Mouse (Mus musculus): ENCODE data around the gene Vps33b. TPM values are rescaled to one million over a fixed set of nuclear protein-coding genes. Genes with fewer than 3 reads are reported as not detected.
A peak's percentile ranks its signal among the peaks of the same experiment; 100 is the strongest.

The Vps33b gene
- polyA plus RNA-seq, 1 experiment from 2014 or later, result 21.1 TPM

DNA sequence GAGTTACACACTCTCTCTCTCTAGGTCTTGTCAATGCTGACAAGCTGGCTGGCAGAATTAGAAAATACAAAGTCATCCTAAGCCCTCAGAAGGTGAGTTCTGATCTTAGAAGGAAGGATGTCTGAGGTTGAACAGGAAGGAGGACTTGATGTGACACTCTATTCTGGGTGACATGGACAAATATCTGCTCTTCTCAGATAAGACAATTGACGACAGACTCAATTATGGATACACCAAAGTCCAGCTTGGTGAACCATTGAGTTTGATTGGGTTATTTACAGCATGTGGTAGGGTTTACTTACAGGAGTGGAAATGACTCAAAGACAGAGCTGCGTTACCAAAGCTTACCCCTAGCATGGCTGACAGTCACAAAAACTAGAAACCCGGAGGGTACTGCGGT, 6.9 kb downstream of the Vps33b start:
- Histone ChIP-seq H3K9ac (no peak overlapping the region), H3K4me1 (no peaks in the 10 kb centered on the region), H3K4me2 (replicated peaks) (no peak overlapping the region), H3K27ac (no peak overlapping the region), H3K36me3 (peaks cover 77% of the 10 kb centered on the region), H3K27me3 (no peaks in the 10 kb centered on the region), H3K4me3 (no peak overlapping the region), H3K9me3 (replicated peaks) (peaks cover 19% of the 10 kb centered on the region)
- no peak for ATAC-seq (ENCODE audit: low FRiP score)
- 98% methylated on average over 4 of the region's 4 CpGs for WGBS

DNA sequence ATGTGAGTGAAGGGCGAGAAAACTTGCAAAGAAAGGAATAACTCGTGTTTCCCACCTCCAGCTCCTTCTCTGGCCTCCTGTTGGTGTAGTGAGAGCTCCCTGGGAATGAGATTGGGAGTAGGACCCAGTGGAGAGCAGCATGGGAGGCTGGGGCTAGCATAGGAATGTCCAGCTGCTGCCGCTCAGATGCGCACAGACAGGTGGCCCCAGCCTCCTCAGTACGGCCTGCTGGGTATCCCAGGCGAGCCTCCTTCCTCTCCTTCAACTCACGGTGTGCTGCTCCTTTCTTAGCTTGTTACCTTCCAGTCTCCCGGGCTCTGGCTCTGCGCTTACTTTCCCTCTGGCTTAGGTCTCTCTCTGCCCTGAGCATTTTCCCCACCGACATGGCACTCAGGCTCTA, 10.6 kb downstream of the Vps33b start:
- no peaks in the 10 kb centered on the region for H3K27me3 ChIP-seq
- no peaks in the 10 kb centered on the region for H3K4me1 ChIP-seq
- no peak overlapping the region for H3K9ac ChIP-seq
- 84% methylated on average over 10 of the region's 10 CpGs for WGBS
- H3K4me3 ChIP-seq, result no peak overlapping the region
- no peak for ATAC-seq (ENCODE audit: low FRiP score)
- H3K4me2 ChIP-seq (replicated peaks), result no peak overlapping the region
- no peak overlapping the region for H3K27ac ChIP-seq
- peaks cover 3% of the 10 kb centered on the region for H3K9me3 ChIP-seq (replicated peaks)
- H3K36me3 ChIP-seq, result peaks cover 75% of the 10 kb centered on the region

DNA sequence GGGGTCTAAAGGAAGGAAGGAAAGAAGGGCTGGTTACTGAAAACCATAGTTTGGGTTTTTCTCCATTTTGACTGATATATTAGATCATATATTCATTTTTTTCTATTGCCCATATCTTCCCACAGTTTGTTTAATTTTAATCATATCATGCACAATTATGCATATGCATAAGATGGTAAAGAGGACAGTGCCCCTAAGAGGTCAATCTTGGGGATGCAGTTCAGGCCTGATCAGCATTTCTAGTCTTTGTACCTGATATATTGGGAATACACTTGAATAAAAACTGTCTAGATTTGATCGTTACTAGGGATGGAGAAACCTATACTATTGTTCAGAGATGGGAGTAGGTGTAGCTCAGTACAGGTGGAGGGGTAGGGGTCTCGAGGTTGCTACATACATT, 11.5 kb downstream of the Vps33b start:
- Histone ChIP-seq H3K4me2 (replicated peaks) (no peak overlapping the region), H3K27me3 (no peaks in the 10 kb centered on the region), H3K4me3 (no peak overlapping the region), H3K9ac (no peak overlapping the region), H3K36me3 (peaks cover 77% of the 10 kb centered on the region), H3K4me1 (no peaks in the 10 kb centered on the region), H3K27ac (no peak overlapping the region), H3K9me3 (replicated peaks) (no peaks in the 10 kb centered on the region)
- 87% methylated on average over 2 of the region's 2 CpGs for WGBS
- ATAC-seq (ENCODE audit: low FRiP score), result no peak

DNA sequence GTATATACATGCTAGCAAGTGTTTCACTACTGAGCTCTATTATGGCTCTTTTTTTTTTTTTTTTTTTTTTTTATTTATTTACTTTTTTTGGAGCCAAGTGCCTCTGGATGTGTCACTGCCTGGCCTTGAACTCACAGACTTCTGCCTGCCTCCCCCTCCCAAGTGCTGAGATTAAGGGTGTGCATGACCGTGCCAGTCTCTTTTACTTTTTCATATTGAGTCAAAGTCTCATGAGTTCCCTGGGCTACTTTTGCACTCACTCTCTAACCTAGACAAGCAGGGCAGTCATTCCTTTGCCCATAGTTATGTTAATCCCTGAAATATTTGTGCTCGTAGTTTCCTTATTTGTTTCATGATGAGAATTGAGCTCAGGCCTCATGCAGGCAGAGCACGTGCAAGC, 12.2 kb downstream of the Vps33b start:
- 96% methylated on average over 3 of the region's 3 CpGs for WGBS
- peaks cover 77% of the 10 kb centered on the region for H3K36me3 ChIP-seq
- H3K9ac ChIP-seq, result no peak overlapping the region
- H3K4me3 ChIP-seq, result no peak overlapping the region
- H3K27me3 ChIP-seq, result no peaks in the 10 kb centered on the region
- H3K4me2 ChIP-seq (replicated peaks), result no peak overlapping the region
- no peak overlapping the region for H3K27ac ChIP-seq
- H3K9me3 ChIP-seq (replicated peaks), result no peaks in the 10 kb centered on the region
- ATAC-seq (ENCODE audit: low FRiP score), result no peak
- no peaks in the 10 kb centered on the region for H3K4me1 ChIP-seq

DNA sequence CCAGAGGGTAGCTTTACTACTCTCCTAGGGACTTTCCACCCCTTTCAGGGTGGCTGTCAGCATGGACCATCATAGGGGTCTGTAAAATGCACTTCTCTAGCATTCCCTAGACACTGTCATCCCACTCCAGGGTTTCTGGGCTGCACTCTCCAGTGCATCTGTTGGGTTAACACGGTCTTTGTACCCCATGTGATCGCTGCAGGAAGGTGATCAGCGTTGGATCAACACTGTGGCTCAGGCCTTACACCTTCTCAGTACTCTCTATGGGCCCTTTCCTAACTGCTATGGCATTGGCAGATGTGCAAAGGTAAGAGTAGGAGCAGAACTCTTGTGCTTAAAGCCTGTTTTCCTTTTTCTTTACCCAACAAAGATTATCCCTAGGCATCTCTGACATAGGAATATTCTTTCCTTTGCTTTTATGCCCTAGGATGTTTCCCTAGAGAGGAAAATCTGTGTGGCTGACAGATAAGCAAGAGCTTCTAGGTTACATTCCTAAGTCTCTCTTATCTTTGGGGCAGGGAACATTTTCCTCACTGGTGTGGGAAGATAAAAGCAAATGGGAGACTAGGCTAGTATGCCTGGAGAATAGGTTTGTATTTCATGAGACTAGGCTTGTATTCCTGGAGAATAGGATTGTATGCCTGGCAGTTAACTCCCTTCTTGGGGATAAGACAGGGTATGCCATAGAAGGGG, 13.9 kb downstream of the Vps33b start:
- WGBS, result 93% methylated on average over 3 of the region's 3 CpGs
- ATAC-seq (ENCODE audit: low FRiP score), result no peak
- Histone ChIP-seq H3K9me3 (replicated peaks) (no peaks in the 10 kb centered on the region), H3K36me3 (peaks cover 76% of the 10 kb centered on the region), H3K4me3 (no peak overlapping the region), H3K9ac (no peak overlapping the region), H3K27me3 (no peaks in the 10 kb centered on the region), H3K4me2 (replicated peaks) (no peak overlapping the region), H3K4me1 (no peaks in the 10 kb centered on the region), H3K27ac (no peak overlapping the region)

DNA sequence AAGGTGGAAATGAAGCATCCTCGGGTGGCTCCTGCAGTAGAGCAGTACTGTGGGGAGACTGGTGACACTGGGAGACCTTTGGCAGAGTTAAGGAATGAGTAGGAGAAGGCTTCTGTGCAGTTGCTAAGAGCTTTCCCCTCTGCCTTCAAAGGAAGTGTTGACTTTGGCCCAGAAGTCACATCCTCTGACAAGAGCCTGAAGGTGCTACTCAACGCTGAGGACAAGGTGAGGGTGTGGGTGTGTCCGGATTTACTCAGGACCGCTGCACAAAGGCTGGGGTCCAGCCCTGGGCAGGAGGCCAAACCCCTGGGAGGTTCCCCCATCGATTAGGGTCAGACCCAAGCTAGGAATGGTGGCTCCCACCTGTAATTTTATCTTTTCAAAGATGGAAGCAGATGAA, 14.9 kb downstream of the Vps33b start:
- 90% methylated on average over 5 of the region's 5 CpGs for WGBS
- no peaks in the 10 kb centered on the region for H3K27me3 ChIP-seq
- no peak for ATAC-seq (ENCODE audit: low FRiP score)
- no peaks in the 10 kb centered on the region for H3K4me1 ChIP-seq
- peaks cover 68% of the 10 kb centered on the region for H3K36me3 ChIP-seq
- H3K9me3 ChIP-seq (replicated peaks), result no peaks in the 10 kb centered on the region
- H3K4me2 ChIP-seq (replicated peaks), result no peak overlapping the region
- no peak overlapping the region for H3K4me3 ChIP-seq
- no peak overlapping the region for H3K27ac ChIP-seq
- H3K9ac ChIP-seq, result no peak overlapping the region

DNA sequence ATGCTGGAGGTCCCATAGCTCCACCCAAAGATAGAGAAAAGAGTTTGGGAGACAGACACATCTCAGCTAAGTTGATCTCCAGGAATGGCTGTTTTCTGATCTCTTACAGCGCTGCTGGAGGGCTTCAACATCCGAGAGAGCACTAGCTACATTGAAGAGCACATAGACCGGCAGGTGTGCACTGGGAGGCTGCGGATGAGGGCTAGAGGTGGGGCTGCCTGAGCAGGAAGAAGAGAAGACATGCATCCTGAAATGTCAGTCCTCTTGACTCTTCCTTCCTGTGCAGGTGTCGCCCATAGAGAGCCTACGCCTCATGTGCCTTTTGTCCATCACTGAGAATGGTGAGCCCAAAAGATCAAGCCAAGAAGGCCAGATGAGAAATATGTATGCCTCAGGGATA, 16.3 kb downstream of the Vps33b start:
- Histone ChIP-seq H3K36me3 (peaks cover 73% of the 10 kb centered on the region), H3K27me3 (no peaks in the 10 kb centered on the region), H3K4me1 (no peaks in the 10 kb centered on the region), H3K9ac (no peak overlapping the region), H3K9me3 (replicated peaks) (no peaks in the 10 kb centered on the region), H3K27ac (no peak overlapping the region), H3K4me3 (no peak overlapping the region), H3K4me2 (replicated peaks) (no peak overlapping the region)
- WGBS, result 95% methylated on average over 6 of the region's 6 CpGs
- ATAC-seq (ENCODE audit: low FRiP score), result no peak

DNA sequence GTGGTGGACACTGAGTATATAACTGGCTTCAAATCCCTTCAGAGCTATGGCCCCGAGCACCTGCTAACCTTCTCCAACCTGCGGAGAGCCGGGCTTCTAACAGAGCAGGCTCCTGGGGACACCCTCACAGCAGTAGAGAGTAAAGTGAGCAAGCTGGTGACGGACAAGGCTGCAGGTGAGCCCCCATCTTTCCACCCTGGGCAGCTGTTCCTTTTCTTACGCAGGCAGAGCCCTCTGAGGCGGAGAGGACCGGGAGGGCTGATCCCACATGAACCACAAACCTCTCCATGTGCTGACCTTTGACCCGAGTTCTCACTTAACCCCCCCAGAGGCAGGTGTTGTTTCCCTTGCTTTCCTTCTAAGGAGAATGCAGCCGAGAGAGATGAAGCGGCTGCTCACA, 18.3 kb downstream of the Vps33b start:
- H3K36me3 ChIP-seq, result peaks cover 73% of the 10 kb centered on the region
- H3K27ac ChIP-seq, result no peak overlapping the region
- no peak for ATAC-seq (ENCODE audit: low FRiP score)
- H3K9ac ChIP-seq, result no peak overlapping the region
- H3K27me3 ChIP-seq, result no peaks in the 10 kb centered on the region
- H3K4me3 ChIP-seq, result no peak overlapping the region
- H3K4me2 ChIP-seq (replicated peaks), result no peak overlapping the region
- WGBS, result 78% methylated on average over 10 of the region's 10 CpGs
- no peaks in the 10 kb centered on the region for H3K9me3 ChIP-seq (replicated peaks)
- no peaks in the 10 kb centered on the region for H3K4me1 ChIP-seq

DNA sequence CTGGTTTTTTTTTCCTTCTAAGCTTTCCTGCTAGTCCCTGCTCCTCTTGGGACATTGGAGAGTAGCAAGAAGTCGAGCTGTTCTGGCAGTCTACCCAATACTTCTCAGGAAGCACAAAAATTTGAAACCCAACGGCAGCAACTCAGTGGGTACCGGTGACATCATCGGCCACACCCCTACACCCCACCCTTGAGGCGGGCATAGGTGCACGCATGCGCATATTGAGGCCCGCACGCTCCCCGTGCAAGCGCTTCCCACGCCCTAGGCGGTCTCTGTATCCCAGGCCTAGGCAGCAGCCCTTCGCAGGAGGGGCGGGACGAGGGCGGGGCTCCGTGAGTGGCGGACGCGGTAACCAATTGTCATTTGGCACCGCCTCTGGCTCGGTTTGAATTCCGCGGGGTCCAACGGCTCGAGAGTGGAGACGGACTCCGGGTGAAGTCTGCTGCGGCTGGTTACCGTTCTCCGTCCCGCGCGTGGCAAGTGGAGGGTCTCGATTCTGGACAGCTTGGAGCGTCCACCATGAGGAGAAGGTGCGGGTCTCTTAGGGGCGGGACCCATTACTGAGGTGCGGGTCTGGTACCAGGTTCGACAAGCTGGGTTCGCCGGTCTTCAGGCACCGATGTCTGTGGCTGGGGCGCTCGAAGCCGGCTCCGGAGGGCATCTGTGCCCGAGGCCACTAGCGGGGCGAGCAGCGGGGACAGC, 24.8 kb downstream of the Vps33b start, which contains the start of gene Prc1:
Prc1 (plus strand) TSS at position 389 of the 702 bp plus-strand sequence.
- no peaks in the 10 kb centered on the region for H3K9me3 ChIP-seq (replicated peaks)
- H3K4me1 ChIP-seq, result peaks cover 6% of the 10 kb centered on the region; the same call in 1 of the 2 replicates
- H3K27me3 ChIP-seq, result no peaks in the 10 kb centered on the region
- peak; percentile 99 for ATAC-seq (ENCODE audit: low FRiP score)
- H3K4me3 ChIP-seq, result peak within 1 kb of the TSS; percentile 60
- peak within 1 kb of the TSS; percentile 70 for H3K9ac ChIP-seq
- peak within 1 kb of the TSS; percentile 75 for H3K4me2 ChIP-seq (replicated peaks)
- peaks cover 18% of the 10 kb centered on the region for H3K36me3 ChIP-seq
- H3K27ac ChIP-seq, result peak within 1 kb of the TSS; percentile 66
- under 1% methylated on average over 52 of the region's 52 CpGs for WGBS

DNA sequence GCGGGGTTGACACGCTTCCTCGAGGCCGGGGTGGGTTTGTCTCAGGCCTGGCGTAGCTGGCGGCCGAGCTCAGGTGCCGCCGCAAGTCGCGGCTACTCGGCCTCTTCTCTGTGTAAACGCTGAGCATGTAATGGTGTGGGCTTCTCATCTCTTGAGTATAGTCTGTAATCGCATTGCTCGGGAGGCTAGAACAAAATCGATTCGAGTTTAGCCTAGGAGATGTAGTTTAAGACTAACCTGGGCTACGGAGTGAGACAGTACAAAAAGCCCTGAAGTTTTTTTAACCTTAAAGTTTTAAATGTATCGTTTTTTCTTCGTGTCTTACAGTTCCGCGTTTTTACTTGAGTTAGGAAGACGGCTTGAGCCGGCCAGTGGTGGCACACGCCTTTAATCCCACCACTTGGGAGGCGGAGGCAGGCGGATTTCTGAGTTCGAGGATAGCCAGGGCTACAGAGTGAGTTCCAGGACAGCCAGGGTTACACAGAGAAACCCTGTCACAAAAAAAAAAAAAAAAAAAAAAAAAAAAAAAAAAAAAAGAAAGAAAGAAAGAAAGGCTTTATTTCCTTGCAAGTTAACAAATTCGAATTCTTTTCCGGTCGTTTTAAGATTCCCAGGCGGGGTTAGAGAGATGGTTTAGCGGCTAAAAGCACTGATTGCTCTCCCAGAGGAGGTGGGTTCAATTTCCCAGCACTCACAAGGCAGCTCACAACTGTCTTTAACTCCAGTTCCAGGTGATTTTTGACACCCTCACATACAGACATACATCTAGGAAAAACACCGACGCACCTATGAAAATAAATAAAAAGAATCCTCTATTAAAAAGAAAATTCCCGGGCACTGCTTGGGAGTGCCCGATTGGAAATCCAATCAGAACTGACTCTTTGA, 25.6 kb downstream of the Vps33b start:
- H3K4me1 ChIP-seq, result peaks cover 6% of the 10 kb centered on the region; the same call in 1 of the 2 replicates
- H3K27ac ChIP-seq, result peak overlapping the region; percentile 66; the same call in 1 of the 2 replicates
- peak overlapping the region; percentile 75 for H3K4me2 ChIP-seq (replicated peaks)
- peak overlapping the region; percentile 60 for H3K4me3 ChIP-seq
- H3K9me3 ChIP-seq (replicated peaks), result no peaks in the 10 kb centered on the region
- H3K9ac ChIP-seq, result peak overlapping the region; percentile 70
- H3K36me3 ChIP-seq, result peaks cover 13% of the 10 kb centered on the region
- no peak; the same call in 1 of the 2 replicates for ATAC-seq (ENCODE audit: low FRiP score)
- WGBS, result 10% methylated on average over 37 of the region's 37 CpGs
- H3K27me3 ChIP-seq, result no peaks in the 10 kb centered on the region

DNA sequence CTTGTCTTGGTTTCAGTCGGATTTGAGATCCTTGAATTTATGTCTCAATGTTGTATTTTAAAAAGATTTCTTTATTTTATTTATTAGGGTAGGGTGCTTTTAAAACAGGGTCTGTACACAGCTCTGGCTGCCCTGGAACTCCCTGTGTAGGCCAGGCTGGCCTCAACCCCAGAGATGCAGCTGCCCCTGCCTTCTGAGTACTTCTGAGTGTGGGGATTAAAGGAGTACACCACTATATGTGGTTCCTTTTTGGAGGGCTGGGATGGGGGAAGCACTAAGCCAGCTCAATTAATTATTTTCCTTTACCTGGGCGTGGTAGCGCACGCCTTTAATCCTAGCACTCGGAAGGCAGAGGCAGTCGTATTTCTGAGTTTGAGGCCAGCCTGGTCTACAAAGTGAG, 27.0 kb downstream of the Vps33b start:
- Histone ChIP-seq H3K36me3 (peaks cover 12% of the 10 kb centered on the region), H3K27me3 (no peaks in the 10 kb centered on the region), H3K9me3 (replicated peaks) (no peaks in the 10 kb centered on the region), H3K27ac (no peak overlapping the region), H3K4me1 (peaks cover 6% of the 10 kb centered on the region; the same call in 1 of the 2 replicates), H3K4me2 (replicated peaks) (peak overlapping the region; percentile 75; the same call in 1 of the 2 replicates), H3K9ac (no peak overlapping the region), H3K4me3 (0 out of 2 replicates have a peak overlapping the region, but pooled peaks have one; percentile 2)
- no peak for ATAC-seq (ENCODE audit: low FRiP score)
- WGBS, result 96% methylated on average over 6 of the region's 6 CpGs

DNA sequence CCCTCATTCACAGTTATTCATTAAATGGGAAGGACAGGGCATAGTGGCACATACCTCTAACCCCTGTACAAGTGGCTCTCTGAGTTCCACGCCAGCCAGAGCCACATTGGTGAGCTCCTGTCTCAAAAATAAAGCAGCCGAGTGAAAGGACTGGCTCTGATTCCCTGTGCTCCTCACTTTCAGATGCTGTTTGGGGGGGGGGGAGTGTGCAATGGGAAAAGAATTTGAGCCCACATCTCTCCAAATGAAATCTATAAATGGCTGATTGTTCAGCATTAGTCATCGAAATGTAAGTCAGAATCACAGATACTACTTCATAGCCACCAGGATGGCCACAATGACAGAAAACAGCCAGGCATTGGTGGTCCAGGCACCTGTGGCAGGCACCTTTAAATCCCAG, 27.6 kb downstream of the Vps33b start:
- no peaks in the 10 kb centered on the region for H3K27me3 ChIP-seq
- no peaks in the 10 kb centered on the region for H3K9me3 ChIP-seq (replicated peaks)
- no peak for ATAC-seq (ENCODE audit: low FRiP score)
- no peak overlapping the region for H3K27ac ChIP-seq
- H3K4me2 ChIP-seq (replicated peaks), result no peak overlapping the region
- peaks cover 17% of the 10 kb centered on the region for H3K36me3 ChIP-seq
- 84% methylated on average over 3 of the region's 3 CpGs for WGBS
- H3K9ac ChIP-seq, result 0 out of 2 replicates have a peak overlapping the region, but pooled peaks have one; percentile 8
- H3K4me1 ChIP-seq, result peaks cover 6% of the 10 kb centered on the region; the same call in 1 of the 2 replicates
- no peak overlapping the region for H3K4me3 ChIP-seq

Measured in hindbrain, embryonic 12.5 days (tissue).